Mouse (Mus musculus) embryonic facial prominence, embryonic 13.5 days (tissue): ENCODE results near the gene Kdm5b. TPM values are rescaled to one million over a fixed set of nuclear protein-coding genes. Genes with fewer than 3 reads are reported as not detected.
A peak's percentile ranks its signal among the peaks of the same experiment; 100 is the strongest.
"Not testable (repeated sequence)": the region's sequence is repeated elsewhere in the genome, so short reads cannot be mapped to it uniquely, and the experiment has no call there.

Source experiments
- ATAC-seq: fragments of 200-750 bp; cut with Nextera tagmentation; 2 replicates; pipeline ENCODE4 v1.8.0; 2017; ENCODE audit warnings: low read depth; ENCODE audit not compliant: insufficient number of reproducible peaks, insufficient read depth, low FRiP score, low TSS enrichment
- H3K27ac ChIP-seq: fragments of 300-500 bp; sonication (generic); 2 replicates; pipeline ENCODE4 v1.5.1; 2015; ENCODE audit warnings: moderate library complexity, mild to moderate bottlenecking, inconsistent platforms
- H3K27me3 ChIP-seq: fragments of 300-500 bp; sonication (generic); 2 replicates; pipeline ENCODE4 v1.6.1; 2015; ENCODE audit warnings: mild to moderate bottlenecking, inconsistent platforms
- H3K36me3 ChIP-seq: fragments of 300-500 bp; sonication (generic); 2 replicates; pipeline ENCODE4 v1.6.1; 2015; ENCODE audit warnings: mild to moderate bottlenecking, inconsistent platforms
- H3K4me1 ChIP-seq: fragments of 300-500 bp; sonication (generic); 2 replicates; pipeline ENCODE4 v1.6.1; 2015; ENCODE audit warnings: inconsistent platforms
- H3K4me2 ChIP-seq: fragments of 300-500 bp; sonication (generic); 2 replicates; pipeline ENCODE4 v1.6.1; 2015; ENCODE audit warnings: moderate library complexity, mild to moderate bottlenecking, inconsistent platforms
- H3K4me3 ChIP-seq: fragments of 300-500 bp; sonication (generic); 2 replicates; pipeline ENCODE4 v1.5.1; 2015; ENCODE audit warnings: mild to moderate bottlenecking, inconsistent platforms
- H3K9ac ChIP-seq: fragments of 300-500 bp; sonication (generic); 2 replicates; pipeline ENCODE4 v1.6.1; 2015; ENCODE audit warnings: mild to moderate bottlenecking, inconsistent platforms
- H3K9me3 ChIP-seq: fragments of 300-500 bp; sonication (generic); 2 replicates; pipeline ENCODE4 v1.6.1; 2016; ENCODE audit warnings: inconsistent platforms
- WGBS: fragments of 180-500 bp; shearing (Covaris S2); methylation state at CpG from one replicate; pipeline ENCODE4 v1.1.7; 2015; ENCODE audit warnings: mixed read lengths; 5-methylcytosine and 5-hydroxymethylcytosine counted together
- polyA plus RNA-seq: library from polyadenylated mRNA; unstranded; fragments of >200 nt; fragmentation: Nextera tagmentation; extraction: Ambion mirVana; gene quantifications from 2 replicates; pipeline ENCODE4 v1.2.1, GENCODE M21; 2015

The Kdm5b gene
- 88.9 and 93.9 TPM in 2 replicates for polyA plus RNA-seq

DNA sequence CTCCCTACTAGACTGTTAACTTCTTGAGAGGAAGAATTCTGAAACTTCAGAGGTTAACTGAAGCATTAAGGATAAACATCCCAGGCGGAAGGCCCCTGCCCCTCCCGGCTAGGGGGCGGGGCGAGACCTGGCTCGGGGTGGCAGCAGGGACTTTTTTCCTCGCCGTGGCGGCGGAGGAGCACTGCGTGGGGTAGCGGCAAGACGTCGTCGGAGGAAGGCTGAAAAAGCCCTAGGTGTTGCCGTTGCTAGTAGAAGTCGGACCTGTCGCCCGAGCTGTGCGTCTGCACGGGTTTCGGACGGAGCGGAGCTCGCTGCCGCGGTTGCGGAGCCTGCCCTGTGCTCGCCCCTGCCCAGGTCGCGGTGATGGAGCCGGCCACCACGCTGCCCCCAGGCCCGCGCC is at the start of gene Kdm5b:
Gene Kdm5b, plus strand, starts transcription at position 196 of the 400 bp plus-strand sequence.
- peak; percentile 16; the same call in 1 of the 2 replicates for ATAC-seq
- Histone ChIP-seq H3K4me2 (peak within 1 kb of the TSS; percentile 61), H3K36me3 (no peaks in the 10 kb centered on the region), H3K9ac (peak within 1 kb of the TSS; percentile 100), H3K27me3 (no peaks in the 10 kb centered on the region), H3K9me3 (no peaks in the 10 kb centered on the region), H3K4me3 (peak within 1 kb of the TSS; percentile 100), H3K4me1 (peaks cover 40% of the 10 kb centered on the region), H3K27ac (peak within 1 kb of the TSS; percentile 95)
- WGBS: under 1% methylated on average over 34 of the region's 34 CpGs

- WGBS: 47% methylated on average over 4 of the region's 4 CpGs
- H3K36me3 ChIP-seq: peaks cover 19% of the 10 kb centered on the region
- H3K4me2 ChIP-seq: no peak overlapping the region
- H3K4me3 ChIP-seq: no peak overlapping the region
- H3K9ac ChIP-seq: no peak overlapping the region
- no peak overlapping the region for H3K27ac ChIP-seq
- peaks cover 38% of the 10 kb centered on the region for H3K27me3 ChIP-seq
- H3K4me1 ChIP-seq: peaks cover 34% of the 10 kb centered on the region
- no peaks in the 10 kb centered on the region for H3K9me3 ChIP-seq
- ATAC-seq: no peak
Measured at GRCm38 (mm10) chr1:134512183-134512582, 47.8 kb upstream of the Kdm5b start.

GRCm38 (mm10) chr1:134512584-134512983 is 47.4 kb upstream of the Kdm5b start:
- WGBS: 47% methylated on average over 6 of the region's 6 CpGs
- no peaks in the 10 kb centered on the region for H3K9me3 ChIP-seq
- H3K4me1 ChIP-seq: peaks cover 35% of the 10 kb centered on the region
- peaks cover 15% of the 10 kb centered on the region for H3K36me3 ChIP-seq
- no peak overlapping the region for H3K4me3 ChIP-seq
- ATAC-seq: no peak
- H3K9ac ChIP-seq: no peak overlapping the region
- H3K4me2 ChIP-seq: peak overlapping the region; percentile 76
- H3K27me3 ChIP-seq: peaks cover 38% of the 10 kb centered on the region
- H3K27ac ChIP-seq: no peak overlapping the region

GRCm38 (mm10) chr1:134513312-134513860 is 46.6 kb upstream of the Kdm5b start:
- Histone ChIP-seq H3K27ac (no peak overlapping the region; the same call in 1 of the 2 replicates), H3K36me3 (peaks cover 7% of the 10 kb centered on the region), H3K4me1 (peaks cover 35% of the 10 kb centered on the region), H3K9ac (peak overlapping the region; percentile 54), H3K27me3 (peaks cover 38% of the 10 kb centered on the region), H3K4me3 (peak overlapping the region; percentile 43), H3K4me2 (peak overlapping the region; percentile 76), H3K9me3 (no peaks in the 10 kb centered on the region)
- WGBS: 2% methylated on average over 38 of the region's 38 CpGs
- ATAC-seq: no peak; the same call in 1 of the 2 replicates

DNA sequence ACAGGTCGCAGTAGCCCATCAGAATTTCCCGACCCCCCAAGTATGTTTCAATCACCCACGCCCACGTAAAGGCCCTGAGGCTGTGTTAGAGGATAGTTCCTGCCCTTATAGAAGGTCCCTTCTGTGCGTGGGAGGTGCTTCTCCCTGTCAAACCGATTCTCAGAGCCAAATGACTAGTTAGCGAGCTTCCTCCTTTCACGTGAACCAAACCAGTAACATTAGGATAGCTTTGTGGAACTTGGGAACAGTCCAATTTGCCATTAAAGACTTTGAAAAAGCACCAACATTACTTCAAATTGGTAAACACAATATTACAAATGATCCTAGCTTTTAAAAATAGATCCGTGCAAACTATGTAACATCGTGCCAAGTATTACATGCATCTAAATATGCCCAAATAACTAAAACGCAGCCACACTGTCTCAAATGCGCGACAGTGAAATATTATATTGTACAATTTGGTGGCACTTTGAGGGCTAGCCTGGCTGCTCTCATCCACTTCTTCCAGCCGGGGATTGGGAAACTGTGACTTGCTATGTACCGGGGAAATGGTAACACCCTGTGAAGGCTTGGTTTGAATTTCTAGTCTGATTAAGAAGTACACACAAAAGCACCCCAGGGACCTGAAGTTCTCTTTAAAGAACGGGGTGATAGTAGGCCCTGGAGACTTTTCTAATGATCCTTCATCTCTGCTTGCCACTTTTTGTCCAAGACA is 45.9 kb upstream of the Kdm5b start:
- Histone ChIP-seq H3K36me3 (peaks cover 5% of the 10 kb centered on the region; the same call in 1 of the 2 replicates), H3K9me3 (no peaks in the 10 kb centered on the region), H3K4me2 (peak overlapping the region; percentile 76), H3K27me3 (peaks cover 38% of the 10 kb centered on the region), H3K27ac (no peak overlapping the region; the same call in 1 of the 2 replicates), H3K9ac (peak overlapping the region; percentile 54; the same call in 1 of the 2 replicates), H3K4me1 (peaks cover 38% of the 10 kb centered on the region), H3K4me3 (peak overlapping the region; percentile 43)
- ATAC-seq: no peak
- 36% methylated on average over 16 of the region's 16 CpGs for WGBS

- ATAC-seq: no peak
- Histone ChIP-seq H3K27ac (peak overlapping the region; percentile 58), H3K36me3 (no peaks in the 10 kb centered on the region), H3K27me3 (peaks cover 38% of the 10 kb centered on the region), H3K4me1 (peaks cover 38% of the 10 kb centered on the region), H3K9me3 (no peaks in the 10 kb centered on the region), H3K4me2 (no peak overlapping the region), H3K4me3 (no peak overlapping the region), H3K9ac (no peak overlapping the region)
- 77% methylated on average over 2 of the region's 2 CpGs for WGBS
Measured at GRCm38 (mm10) chr1:134515891-134516290, 44.1 kb upstream of the Kdm5b start.

GRCm38 (mm10) chr1:134516491-134517198 is 43.3 kb upstream of the Kdm5b start:
- peak; percentile 68 for ATAC-seq
- Histone ChIP-seq H3K36me3 (no peaks in the 10 kb centered on the region), H3K4me1 (peaks cover 38% of the 10 kb centered on the region), H3K9ac (no peak overlapping the region), H3K4me3 (no peak overlapping the region), H3K27ac (peak overlapping the region; percentile 58), H3K27me3 (peaks cover 35% of the 10 kb centered on the region), H3K9me3 (no peaks in the 10 kb centered on the region), H3K4me2 (no peak overlapping the region)
- 10% methylated on average over 4 of the region's 4 CpGs for WGBS

DNA sequence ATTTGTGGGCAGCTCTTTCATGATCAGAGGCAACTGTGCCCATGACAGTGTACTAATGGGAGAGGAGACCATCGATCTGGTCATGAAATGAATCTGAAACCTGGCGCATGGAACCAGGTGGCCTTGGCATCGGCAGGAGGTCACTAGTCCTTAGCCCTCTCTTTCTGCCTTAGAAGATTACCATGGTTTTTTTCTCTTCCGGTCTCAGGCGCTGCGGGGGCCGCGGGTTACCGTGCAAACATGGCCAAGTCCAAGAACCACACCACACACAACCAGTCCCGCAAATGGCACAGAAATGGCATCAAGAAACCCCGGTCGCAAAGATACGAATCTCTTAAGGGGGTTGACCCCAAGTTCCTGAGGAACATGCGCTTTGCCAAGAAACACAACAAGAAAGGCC is 42.1 kb upstream of the Kdm5b start:
- H3K4me2 ChIP-seq, H3K27ac ChIP-seq, ATAC-seq, H3K36me3 ChIP-seq, H3K9me3 ChIP-seq, H3K9ac ChIP-seq, H3K4me3 ChIP-seq: not testable (repeated sequence)
- Histone ChIP-seq H3K4me1 (peaks cover 33% of the 10 kb centered on the region), H3K27me3 (peaks cover 23% of the 10 kb centered on the region)
- 95% methylated on average over 14 of the region's 14 CpGs for WGBS

DNA sequence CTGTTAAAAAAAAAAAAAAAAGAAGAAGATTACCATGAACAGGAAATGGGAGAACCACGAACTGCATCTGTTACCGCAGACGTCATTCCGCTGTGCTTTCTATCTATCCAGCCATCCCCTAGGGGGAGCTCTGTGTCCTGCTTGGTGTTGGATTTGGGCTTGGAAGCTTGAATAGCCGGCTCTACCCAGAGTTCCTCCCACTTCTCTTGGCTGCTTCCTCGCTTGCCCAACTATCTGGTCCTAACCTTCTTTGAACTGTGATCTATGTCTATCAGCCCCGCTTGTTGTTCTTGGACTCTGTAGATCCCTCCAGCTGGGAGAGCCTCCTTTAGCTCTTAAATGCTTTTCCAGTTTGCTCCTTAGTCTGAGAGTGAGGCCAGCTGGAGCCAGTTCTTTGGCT is 41.3 kb upstream of the Kdm5b start:
- no peak overlapping the region for H3K4me2 ChIP-seq
- H3K9me3 ChIP-seq: no peaks in the 10 kb centered on the region
- H3K27ac ChIP-seq: no peak overlapping the region
- no peaks in the 10 kb centered on the region for H3K36me3 ChIP-seq
- H3K4me3 ChIP-seq: no peak overlapping the region
- 10% methylated on average over 7 of the region's 7 CpGs for WGBS
- H3K4me1 ChIP-seq: peaks cover 25% of the 10 kb centered on the region
- peaks cover 15% of the 10 kb centered on the region for H3K27me3 ChIP-seq
- ATAC-seq: no peak
- H3K9ac ChIP-seq: no peak overlapping the region

- H3K9ac ChIP-seq, H3K9me3 ChIP-seq, ATAC-seq, H3K27me3 ChIP-seq, H3K4me3 ChIP-seq, H3K36me3 ChIP-seq, H3K27ac ChIP-seq, H3K4me2 ChIP-seq: not testable (repeated sequence)
- WGBS: 90% methylated on average over 5 of the region's 5 CpGs
- H3K4me1 ChIP-seq: peaks cover 20% of the 10 kb centered on the region
Measured at GRCm38 (mm10) chr1:134519201-134519600, 40.8 kb upstream of the Kdm5b start.

DNA sequence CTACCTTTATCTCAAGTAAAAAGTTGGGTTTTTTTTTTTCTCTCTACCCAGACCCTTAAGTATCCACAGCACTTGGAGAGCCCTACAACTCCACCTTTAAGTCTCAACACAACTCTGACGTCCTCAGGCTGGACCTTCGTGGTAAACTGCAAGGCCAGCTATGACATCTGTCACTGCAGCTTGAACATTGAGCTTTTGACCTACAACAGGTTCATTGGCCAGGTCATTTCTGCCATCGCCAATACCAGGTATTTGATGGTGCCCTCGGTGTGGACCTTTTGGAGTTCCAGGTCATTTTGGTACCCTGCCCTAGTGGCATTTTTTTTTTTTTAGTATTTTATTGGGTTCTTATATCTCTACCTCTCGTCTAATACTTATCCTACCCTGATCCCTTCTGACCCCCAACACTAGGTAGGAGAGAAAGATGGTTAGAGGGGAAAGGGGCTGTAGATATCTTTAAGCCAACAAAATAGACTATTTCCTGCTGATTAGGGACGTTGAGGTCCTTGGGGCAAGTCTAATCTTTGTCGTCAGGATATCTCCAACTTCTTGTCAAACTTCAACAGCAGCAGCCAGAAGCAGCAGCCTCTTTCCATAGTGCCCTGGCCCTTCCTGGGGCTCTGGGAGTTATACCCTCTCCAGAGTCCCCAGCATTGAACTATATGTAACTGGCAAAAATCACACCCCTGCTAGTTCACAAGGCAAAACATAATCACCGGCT is 39.8 kb upstream of the Kdm5b start:
- no peaks in the 10 kb centered on the region for H3K36me3 ChIP-seq
- no peak overlapping the region for H3K27ac ChIP-seq
- peaks cover 19% of the 10 kb centered on the region for H3K4me1 ChIP-seq
- H3K27me3 ChIP-seq: peaks cover under 1% of the 10 kb centered on the region; the same call in 1 of the 2 replicates
- no peak overlapping the region for H3K4me3 ChIP-seq
- no peak overlapping the region for H3K4me2 ChIP-seq
- no peaks in the 10 kb centered on the region for H3K9me3 ChIP-seq
- H3K9ac ChIP-seq: no peak overlapping the region
- ATAC-seq: no peak
- WGBS: 79% methylated on average over 8 of the region's 8 CpGs
